Mouse (Mus musculus) bone marrow, adult 2 months (tissue): Measurements from ENCODE around the gene Tgtp2.
"Not testable (repeated sequence)": the region's sequence is repeated elsewhere in the genome, so short reads cannot be mapped to it uniquely, and the experiment has no call there.

Experiments
- CTCF ChIP-seq: fragments of 200-500 bp; IDR thresholded peaks from 2 replicates; pipeline ENCODE4 v1.5.1; 2011; ENCODE audit warnings: low read length, control low read depth; ENCODE audit not compliant: control insufficient read depth, insufficient read depth
- POLR2A ChIP-seq: fragments of 200-500 bp; IDR thresholded peaks from 2 replicates; pipeline ENCODE4 v1.6.1; 2011; ENCODE audit warnings: low read depth, mild to moderate bottlenecking, control low read depth, low read length, borderline replicate concordance; ENCODE audit not compliant: control insufficient read depth

DNA sequence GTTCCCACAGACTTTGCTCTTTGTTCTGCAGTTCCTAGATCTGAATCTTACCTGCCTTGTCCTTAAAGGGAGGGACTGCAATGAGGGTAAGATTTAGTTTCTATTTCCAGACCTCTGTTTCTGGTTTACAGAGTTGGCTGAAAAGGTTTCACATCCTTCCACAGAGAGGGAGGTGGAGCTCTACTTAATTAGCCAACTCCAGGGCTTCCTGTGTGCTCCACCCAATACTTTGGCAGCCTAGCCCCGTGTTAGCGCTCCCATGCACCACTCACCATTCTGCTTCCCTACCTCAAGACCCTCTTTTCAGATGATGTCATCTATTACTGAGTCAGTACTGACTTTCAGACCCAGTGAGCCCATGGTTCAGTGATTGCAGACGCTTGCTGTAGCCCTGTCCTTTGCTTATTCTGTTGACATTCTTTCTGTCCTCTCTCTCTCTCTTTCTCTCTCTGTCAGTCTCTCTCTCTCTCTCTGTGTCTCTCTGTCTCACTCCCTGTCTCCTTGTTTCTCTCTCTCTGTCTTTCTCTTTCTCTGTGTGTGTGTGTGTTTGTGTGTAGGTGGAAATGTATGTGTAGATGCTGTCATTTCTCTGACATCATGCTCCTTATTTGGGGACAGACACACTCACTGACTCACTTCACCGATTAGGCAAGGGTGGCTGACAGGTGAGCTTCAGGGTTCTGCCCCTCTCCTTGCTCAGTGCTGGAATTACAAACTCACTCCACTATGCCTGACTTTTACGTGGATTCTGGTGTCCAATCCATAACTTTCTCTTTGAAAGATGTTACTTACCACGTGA, 12.7 kb downstream of the Tgtp2 start, which contains the start of gene 9930111J21Rik2:
- TF ChIP-seq CTCF, POLR2A: not testable (repeated sequence)
